Mouse (Mus musculus): Measurements from ENCODE around the gene Hivep2.

Gene Hivep2

DNA sequence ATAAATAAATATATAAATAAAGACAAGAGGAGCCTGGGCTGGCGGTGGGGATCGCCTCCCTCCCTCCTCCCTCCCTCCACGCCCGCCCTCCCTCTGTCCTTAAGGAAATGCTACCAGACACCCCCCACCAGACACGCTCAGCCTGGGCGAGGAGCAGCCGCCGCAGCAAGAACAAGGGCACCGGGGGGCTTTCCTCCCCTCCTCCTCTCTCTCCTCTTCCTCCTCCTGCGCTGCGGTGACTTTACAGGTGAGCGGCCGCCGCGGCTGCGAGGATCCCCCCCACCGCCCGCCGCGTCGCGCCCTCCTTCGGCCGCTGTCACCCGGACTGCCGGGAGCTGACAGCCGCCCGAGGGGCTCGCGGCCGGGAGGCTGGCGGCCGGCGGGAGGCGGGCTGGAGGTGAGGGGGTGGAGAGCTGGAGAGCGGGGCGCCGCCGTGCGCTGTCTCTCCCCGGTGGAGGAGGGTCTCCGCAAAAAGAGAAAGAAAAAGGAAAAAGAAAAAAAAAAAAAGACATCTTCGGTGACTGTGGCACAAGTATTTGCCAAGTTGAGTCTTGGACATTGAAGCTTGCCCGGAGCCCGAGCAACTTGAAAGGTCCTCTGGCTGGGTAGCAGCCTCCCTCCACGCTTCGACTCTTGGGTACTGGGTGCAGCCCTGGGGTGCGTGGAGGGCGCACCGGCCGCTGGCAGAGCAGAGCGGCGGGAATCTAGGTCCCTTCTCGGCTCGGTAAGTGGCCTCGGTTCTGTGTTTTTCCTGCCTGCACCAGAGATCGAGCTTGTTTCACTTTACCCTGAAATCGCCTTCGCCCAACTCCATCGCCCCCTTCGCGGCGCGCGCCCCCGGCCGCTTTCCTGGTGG is at the start of gene Hivep2:
Gene Hivep2 (plus strand): TSS at position 102 of the 856 bp plus-strand sequence.
- DNase-seq (ENCODE audit: low spot score), result peak; percentile 68

DNA sequence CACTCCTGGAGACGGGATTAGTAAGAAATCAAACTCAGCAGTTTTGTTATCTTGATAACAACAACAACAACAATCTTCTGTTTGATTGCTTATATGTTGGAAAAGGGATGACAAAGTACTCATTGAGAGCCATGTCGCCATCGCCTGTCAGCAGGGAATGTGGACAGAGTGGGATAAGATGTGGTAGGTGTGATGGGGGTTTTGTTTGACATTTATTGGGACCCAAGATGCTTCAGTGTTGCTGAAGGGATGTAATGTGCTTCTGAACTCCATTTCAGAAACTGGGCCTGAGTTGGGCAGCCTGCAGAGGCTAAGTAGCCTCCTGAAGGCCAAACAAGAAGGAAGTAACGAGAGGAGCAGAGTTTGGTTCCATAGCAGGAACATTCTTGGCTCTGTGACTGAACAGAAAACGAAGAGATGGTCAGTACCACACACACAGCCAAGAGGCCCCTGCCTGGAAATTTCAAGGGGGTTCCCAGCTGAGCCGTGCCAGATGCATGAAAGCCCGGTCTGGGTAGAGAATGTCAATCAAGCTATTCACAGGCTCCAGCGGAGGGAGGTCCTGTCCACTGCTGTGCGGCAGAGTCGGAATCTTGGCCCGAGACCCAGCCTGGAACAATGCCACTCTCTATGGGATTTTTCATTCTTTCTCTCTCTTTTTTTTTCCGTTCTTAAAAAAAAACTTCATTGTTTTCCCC is 49.1 kb upstream of the Hivep2 start:
- DNase-seq (ENCODE audit: low spot score), result peak; percentile 57

DNA sequence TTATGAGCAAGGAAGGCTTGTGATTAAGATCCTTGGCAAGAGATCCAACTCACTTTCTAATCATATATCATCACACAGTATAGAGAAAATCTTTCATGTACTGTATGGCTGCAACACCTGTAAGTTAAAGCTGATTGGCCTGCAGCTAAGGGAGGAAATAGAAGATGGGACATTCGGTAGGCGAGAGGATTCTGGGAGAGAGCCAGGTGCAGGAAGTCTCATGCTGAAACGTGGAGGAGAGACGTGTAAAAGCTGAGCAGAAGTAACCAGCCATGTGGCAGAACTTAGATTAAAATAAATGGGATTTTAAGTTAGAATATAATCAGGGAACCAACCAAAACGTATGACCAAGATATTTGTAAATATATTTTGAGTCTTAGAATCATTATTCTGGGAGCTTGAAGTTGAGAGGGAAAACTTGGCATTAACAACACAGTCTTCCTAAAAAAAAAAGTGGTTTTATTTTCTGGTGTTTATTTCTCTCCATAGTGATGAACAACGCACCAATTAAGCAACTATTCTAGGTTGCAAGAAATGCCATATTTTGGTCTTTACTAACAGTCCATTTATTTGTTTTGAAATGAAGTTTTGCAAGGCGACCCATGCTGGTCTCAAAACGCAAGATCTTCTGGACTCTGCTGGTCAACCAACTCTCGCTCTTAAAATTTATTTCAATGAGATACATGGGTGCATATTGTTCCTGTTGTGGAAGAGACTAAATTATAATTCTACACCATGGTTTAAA is 44.1 kb upstream of the Hivep2 start:
- DNase-seq (ENCODE audit: low spot score), result no peak

DNA sequence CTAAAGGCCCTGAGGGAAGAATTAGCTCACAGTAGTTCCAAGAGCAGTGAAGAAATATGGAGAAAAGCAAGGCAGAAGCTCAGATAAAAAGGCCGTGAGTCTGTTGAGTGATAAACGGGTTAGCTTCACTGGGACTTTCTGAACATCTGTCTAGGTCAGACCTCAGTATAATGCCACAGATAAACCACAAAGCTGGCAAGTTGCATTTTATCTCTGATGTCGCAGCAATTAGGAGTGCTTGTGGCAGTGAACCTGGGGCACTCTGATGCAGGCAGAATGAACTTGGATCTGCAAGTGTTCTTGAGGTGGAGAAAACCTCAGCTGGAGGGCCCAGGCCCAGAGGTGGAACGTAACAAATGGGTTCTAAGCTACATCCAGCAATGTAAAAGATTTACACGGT is 36.6 kb upstream of the Hivep2 start:
- no peak for DNase-seq (ENCODE audit: low spot score)

DNA sequence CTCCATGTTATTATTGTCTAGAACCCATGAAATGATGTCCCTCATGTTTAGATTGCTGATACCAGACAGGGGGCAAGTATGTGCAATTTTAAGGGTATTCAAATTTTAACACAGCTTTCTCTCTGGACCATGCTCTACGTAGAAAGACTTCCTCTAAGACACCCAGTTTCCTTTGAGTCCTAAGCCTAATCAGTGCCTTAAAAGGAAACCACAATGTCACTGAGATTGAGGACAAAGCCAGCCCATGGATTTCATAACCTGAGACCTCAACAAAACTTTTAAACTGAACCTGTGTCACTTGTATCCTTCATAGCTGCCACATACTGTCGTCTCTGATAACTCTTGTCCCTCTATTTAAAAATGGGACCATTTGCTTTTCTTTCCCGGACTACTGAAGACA is 33.7 kb upstream of the Hivep2 start:
- DNase-seq (ENCODE audit: low spot score), result no peak

DNA sequence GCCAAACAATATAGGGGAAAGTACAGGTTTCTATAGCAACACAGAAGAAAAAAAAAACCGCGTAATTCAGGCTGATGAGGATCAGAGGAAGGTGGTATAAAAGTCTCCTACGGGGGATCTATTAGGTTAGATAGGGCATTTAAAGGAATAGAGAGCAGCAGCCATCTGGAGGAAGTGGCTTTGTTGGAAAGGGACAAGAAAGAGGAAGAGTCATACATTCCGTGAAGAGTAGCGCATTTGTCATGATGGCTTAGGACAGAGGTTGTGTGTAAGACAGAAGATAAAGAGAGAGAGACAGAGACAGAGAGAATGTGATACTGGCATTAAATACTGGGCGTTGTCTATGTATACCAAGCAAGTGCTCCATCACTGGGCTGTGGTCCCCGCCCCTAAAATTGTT is 32.6 kb upstream of the Hivep2 start:
- no peak for DNase-seq (ENCODE audit: low spot score)

DNA sequence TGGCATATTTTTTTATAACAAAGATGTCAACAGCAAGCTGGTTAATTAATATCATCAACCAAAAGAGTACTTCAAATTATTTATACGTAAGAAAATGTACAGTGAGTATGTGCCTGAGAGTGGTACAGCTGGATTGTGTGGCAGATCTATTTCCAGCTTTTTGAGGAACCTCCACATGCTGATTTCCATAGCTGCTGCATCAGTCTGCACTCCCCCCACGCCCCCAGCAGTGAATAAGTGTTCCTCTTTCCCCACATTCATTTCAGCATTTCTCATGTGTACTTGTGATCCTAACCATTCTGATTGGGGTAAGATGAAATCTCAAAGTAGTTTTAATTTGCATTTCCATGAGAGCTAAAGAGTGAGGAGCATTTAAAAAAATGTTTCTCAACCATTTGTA is 30.2 kb upstream of the Hivep2 start:
- no peak for DNase-seq (ENCODE audit: low spot score)

DNA sequence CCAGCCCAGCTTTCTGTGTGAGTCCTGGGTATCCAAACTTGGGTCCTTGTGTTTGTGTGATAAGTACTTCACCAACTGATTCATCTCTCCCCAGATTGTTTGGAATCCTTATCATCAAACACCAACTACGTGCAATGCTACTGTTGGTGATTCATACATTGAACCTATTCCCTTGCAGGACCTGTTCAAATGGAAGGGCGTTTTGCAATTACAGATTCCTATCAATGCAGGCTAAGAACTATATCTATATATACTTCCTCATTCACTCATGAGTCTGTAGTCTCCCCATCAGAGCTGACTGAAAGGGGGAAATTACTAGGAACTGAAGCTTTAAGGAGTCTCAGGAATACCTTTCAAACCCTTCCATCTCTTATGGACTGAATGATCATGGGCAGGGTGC is 24.5 kb upstream of the Hivep2 start:
- DNase-seq (ENCODE audit: low spot score), result no peak

DNA sequence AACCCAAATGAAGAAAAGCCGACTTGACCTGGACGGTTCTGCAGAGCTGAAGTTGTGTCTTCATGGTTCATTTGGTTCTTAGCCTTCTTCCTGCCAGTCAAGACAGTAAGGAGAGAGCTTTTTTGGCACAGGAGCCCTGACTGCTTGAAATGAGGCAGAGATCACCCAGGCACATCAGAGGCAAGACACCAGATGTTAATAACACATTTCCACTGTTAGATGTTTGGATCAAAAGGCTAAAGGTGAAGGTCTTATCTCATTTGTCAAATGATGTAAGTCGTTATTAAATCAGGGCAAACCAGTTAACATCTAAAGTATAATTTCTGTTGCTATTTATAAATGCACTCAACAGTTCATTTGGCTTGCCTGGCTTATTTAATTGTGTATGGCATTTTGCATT is 22.2 kb upstream of the Hivep2 start:
- DNase-seq (ENCODE audit: low spot score), result no peak

DNA sequence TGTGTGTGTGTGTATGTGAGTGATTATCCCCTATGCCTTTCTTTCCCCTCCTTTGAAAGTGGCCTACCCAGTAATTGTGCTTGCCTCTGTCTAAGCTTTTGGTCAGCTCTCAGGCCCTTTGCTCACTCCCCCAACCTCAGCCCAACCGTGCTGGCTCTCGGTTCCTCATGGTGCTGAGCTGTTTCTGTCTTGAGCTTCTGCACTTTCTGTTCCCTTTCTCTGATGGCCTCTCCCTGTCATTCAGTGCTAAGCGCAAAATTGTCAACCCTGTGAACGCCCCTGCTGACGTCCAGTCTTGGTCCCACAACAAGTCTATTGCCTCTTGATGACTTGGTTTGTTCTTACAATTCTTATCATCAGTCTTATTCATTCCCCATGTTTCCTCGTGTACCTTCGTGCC is 19.4 kb upstream of the Hivep2 start:
- DNase-seq (ENCODE audit: low spot score), result no peak

DNA sequence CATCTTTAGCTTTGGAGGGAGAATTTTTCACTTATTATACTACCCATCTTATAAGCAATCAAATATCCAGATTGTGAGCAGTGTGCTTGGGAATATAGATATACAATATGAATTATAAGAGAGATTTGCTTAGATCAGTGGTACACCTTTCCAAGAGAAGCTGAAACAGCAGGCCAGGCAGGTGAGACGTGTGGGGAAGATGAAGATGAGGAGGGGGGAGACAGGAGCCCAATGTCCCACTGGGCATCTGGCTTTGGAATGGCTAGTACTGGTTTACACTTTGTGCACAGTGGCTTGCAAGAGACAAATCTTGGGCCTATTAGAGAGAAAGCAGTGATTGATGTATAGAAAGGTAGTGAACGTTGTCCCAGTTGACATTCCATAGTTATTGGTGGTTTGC is 2.9 kb upstream of the Hivep2 start:
- no peak for DNase-seq (ENCODE audit: low spot score)

DNA sequence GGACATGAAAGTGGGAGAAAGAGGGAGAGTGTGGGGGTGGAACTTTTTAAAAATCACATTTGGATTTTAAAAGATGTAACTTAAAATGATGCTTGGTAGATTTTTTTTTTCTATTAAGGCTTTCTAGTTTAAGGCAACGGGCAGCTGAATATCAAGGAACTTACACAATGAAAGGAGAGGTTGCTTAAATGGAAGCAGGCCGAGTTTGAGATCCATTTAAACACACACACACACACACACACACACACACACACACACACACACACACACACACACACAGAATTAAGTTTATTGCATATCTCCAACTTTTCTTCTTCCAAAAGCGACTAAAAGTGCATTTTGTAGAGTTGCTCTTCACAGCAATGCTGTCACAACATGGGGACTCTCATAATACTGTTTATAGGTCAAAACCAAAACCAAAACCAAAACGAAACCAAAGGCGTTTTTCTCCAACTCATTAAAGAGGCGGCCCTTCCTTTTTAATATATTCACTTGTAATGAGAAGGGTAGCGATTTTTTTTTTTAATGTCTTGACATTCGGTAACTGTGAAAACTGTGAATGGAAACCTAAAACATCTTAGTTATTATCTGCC is 1.9 kb upstream of the Hivep2 start:
- no peak for DNase-seq (ENCODE audit: low spot score)

DNA sequence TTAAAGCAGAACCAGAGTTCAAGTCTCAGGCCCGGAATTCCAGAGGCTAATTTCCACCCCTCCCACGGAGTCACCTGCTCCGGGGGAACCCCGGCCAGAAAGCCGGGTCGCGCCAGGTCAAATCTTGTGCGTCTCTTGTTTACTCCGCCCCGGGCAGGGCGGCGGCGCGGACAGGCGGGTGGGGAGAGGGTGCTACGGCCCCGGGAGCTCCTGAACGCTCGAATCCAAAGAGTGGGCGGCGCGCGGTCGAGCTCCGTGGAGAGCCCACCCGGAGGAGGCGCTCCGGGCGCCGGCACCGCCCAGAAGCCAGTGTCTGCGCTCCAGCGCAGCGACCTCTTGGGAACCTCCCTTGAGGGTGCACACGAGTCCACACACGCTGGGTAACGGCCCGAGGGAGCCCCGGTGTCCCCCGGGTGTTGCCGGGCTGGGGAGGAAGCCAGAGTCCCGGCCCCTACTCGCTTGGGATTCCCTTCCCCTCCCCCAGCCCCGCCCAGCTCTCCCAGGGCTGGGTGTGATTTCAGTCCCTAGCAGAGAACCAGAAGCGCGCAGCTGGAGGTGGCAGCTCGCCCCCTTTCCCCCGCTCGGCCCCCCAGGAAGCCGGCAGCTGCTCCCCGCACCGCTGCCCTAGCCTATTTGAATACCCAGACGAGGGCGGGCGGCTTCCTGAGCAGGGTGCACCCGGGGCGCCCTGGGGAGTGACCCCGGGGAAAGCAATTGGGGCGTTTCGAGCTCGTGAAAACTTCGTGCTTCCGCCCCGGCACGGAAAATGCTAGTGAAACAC is 1.2 kb upstream of the Hivep2 start:
- peak; percentile 88 for DNase-seq (ENCODE audit: low spot score)

DNA sequence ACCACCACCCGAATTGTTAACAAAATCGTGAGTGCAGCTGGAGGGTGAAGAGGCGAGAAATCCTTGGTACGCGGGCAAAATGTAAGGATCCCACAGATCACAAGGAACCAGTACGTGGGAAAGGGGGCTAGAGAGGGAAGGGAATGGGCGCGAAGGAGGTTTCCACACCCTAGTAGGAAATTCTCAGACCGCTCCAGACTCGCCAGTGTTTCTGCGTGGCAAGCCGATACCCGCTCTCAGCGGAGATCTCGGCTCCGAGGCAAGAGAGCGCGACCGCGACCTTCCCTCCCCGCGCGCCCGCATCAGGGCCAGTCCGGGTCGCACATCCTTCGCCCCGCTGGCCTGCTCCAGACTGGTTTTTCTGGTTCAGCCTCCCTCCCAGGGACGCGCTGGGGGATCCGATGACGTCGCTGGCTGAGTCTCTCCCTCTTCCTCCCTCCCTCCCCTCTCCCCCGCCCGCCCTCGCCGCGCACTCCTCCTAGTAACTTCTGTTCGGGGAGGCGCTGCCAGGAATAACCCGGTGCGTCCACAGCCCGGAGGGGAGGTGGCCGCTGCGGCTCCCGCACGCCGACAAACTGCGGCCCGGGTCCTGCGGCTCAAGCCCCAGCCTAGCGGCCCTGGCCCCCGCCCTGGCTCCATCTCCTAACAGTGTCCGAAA is 430 bp upstream of the Hivep2 start:
- DNase-seq (ENCODE audit: low spot score), result peak; percentile 86

DNA sequence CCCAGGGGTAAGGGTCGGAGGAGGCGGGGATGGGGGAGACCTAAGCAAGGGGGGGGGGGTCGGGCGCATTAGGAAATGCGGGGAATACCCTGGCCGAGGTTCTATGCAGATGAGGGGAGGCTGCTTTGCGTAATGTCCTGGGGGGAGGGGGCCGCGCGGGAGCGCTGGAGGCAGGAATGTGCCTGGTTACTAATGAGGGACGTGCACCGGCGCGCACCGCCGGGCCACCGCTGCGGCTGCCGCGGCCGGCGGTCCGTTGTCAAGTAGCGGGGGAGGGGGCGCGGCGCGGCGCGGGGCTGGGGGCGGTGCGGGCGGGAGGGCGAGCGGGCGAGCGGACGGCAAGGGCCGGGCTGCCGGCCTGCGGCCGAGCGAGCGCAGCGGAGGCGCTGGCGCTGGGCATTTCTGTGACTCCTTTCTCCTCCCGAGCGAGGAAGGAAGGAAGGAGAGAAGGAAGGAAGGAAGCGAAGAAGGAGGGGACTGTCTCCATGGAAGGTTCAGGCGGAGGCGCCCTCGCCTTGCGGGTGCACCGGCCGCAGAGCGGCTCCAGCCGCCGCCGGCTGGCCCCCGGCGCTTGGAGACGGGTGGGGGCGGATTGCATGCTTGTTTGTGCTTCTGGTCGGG is 1.1 kb downstream of the Hivep2 start:
- peak; percentile 81 for DNase-seq (ENCODE audit: low spot score)

DNA sequence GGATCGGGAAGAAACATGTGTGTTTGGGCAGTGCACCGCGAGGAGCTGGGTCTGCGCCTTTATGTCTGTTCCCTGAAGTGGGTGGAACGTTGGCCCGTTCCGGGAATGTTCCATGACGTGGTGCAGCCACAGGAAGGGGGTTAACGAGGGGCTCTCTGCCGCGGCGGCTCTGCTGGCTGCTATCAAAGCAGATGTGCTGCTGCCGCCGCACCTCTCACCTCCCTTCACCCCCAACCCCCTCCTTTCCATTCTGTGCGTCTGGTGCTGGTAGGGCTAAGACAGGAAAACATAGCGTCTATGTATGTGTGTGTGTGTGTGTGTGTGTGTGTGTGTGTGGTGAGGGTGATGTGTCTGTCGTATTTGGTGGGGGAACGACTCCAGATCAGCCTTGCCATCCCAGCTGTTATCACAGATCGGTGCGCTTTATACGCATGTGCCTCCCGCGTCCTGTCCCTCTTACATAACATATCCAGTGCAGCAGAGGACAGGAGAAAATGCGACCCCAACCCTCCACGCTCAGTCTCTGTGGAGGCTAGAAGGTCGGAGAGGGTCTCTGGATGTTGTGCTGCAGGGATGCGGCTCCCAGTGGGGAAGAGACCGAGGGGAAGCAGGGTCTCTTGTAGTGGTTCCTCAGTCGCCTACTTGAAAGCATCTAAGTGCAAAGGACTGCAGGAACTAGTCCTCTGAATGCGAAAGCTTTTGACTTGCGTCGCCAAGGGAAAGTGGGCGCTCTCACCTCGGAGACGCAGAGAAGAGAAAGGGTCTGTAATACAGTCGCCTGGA is 1.8 kb downstream of the Hivep2 start:
- DNase-seq (ENCODE audit: low spot score), result peak; percentile 75

DNA sequence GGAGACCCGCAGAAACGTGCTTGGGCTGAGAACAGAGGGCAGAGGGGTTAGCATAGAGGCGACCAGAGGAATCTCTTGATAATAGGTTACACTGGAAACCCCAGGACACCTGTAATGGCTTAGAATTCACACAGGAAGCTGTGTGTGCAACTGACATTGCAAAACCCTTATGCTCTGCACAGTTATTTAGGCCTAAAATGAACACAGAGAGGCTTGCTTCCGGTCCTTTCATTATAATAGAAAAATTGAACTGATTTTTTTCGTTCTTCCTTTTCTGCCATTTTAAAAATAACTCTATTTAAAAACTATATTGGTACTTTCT is 2.3 kb downstream of the Hivep2 start:
- DNase-seq (ENCODE audit: low spot score), result no peak

DNA sequence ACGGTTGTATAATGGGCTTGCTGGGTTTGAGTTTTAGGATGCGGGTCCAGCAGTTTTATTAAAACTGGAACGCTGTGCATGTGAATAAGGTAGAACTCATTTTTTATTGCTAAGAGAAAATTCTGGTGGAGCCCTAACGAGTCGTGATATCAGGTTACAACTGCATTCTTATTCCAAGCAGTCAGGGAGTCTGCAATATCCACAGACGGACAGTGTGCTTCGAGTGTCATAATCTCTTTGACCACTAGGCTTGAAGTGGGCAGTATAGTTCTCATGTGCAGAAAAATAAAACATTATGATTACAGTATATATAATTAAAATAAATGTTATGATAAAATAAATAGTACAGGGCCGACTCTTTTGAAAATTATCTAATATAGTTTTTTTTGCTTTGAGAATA is 3.1 kb downstream of the Hivep2 start:
- no peak for DNase-seq (ENCODE audit: low spot score)

DNA sequence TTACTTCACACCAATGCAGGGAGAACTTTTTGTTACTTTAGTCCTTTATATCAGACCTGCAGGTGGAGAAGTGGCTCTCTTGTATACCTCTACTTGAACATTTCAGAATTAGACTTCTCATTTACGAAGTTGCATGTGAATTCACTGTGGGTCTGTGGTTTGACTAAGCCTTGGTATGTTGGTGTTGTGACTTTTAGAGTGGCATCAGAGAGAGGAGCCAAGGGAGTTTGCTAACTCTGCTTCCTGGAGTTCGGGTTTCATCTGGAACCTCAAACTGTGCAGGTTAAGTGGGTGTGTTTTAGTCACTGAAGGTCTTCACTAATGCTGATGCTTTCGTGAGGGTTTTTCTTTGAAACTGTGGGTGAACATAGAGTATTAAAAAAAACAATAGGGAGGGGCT is 4.4 kb downstream of the Hivep2 start:
- no peak for DNase-seq (ENCODE audit: low spot score)

DNA sequence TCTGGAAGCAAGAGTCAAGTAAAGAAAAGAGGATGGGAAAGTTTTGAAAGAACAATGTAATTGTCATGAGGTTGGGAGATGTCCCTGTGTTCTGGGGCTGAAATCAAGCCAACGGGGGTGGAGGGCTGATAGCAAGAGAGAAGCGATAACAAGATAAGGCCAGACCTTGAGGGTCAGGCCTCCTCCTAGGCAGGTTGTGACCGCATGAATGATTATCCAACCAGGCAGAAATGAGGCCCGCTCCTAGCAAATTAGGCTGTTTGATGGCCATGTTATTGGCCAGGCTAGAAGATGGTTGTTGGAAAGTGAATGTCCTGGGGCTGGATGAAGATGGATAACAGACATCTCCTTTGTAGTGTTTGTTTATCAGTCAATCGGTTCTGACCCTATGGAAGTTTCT is 5.4 kb downstream of the Hivep2 start:
- DNase-seq (ENCODE audit: low spot score), result no peak

Data from testis, postnatal 10 days (tissue).